Mouse (Mus musculus): Measurements from ENCODE around the gene Pafah1b1.

GRCm38 (mm10) chr11:74725181-74725580, 711 bp upstream of the Pafah1b1 start:
- no peak for TF ChIP-seq POLR2A (IDR thresholded peaks at IDR 0.05; ENCODE audit: borderline replicate concordance, insufficient read depth, low read length)
- no peak for TF ChIP-seq CTCF (IDR thresholded peaks at IDR 0.05; ENCODE audit: borderline replicate concordance, insufficient read depth, low read depth, low read length)

Measured in cerebellum, adult 2 months (tissue).